In the genomic region with DNA sequence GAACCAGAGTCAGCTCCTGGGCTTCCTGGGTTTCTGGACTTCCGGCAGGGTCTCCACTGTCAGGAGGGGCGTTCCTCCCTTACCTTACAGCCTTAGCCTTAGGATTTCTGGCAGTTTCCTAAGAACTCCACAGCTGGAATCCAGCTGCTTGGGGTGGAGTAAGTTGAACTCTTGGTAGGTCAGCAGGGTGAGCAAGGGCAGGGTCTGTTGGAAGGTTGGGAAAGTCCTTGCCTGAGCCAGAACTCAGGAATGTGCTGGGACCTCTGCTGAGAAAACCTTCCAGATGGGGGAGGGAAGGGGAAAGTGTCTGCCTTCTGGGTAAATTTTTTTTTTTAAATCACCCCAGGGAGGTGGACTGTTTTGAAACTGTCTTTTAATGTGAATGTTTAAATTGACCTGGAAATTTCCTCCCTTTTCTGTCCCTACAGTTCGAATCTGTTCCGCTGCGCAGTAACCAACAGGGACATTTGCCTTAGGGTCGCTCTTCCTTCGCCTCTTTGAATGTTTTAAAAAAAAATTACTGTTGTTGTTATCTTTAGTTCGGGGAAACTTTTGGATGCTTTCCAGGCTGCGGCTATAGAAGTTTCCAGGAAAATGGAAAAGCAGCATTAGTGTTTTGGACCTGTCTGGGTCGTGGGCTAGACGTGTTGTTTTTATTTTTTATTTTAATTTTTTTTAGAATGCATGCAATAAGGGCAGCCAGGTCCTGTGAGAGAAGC, we compare ENCODE assay signal across 9 mouse cellular contexts. TPM values are rescaled to one million over a fixed set of nuclear protein-coding genes. Genes with fewer than 3 reads are reported as not detected.
DNase-seq lines count a peak whose midpoint lies in the region; ATAC-seq lines count a peak whose summit lies in the region.
"Had no signal": no experiment of that assay in that cellular context is flagged by ENCODE, and none has a peak within 500 bp of the region (broad histone marks: within the 10 kb centered on the region; RNA-seq: fewer than 3 reads in every experiment).

No protein-coding gene starts in this region.

- H3K9ac ChIP-seq in forebrain, embryonic 12.5 days: no peak overlapping the region
- H3K9ac ChIP-seq in forebrain, embryonic 13.5 days: no peak overlapping the region
- no peak overlapping the region for H3K9ac ChIP-seq in embryonic facial prominence, embryonic 15.5 days
- H3K9ac ChIP-seq in hindbrain, embryonic 14.5 days: no peak overlapping the region

- H3K4me3 ChIP-seq in forebrain, embryonic 12.5 days (replicated peaks): no peak overlapping the region
- no peak overlapping the region for H3K4me3 ChIP-seq in forebrain, embryonic 13.5 days
- H3K4me3 ChIP-seq in embryonic facial prominence, embryonic 15.5 days (replicated peaks): no peak overlapping the region
- H3K4me3 ChIP-seq in hindbrain, embryonic 14.5 days (replicated peaks; ENCODE audit: low read length): no peak overlapping the region

- H3K4me2 ChIP-seq in forebrain, embryonic 12.5 days: no peak overlapping the region
- no peak overlapping the region for H3K4me2 ChIP-seq in forebrain, embryonic 13.5 days
- H3K4me2 ChIP-seq in embryonic facial prominence, embryonic 15.5 days (replicated peaks): 0 out of 2 replicates have a peak overlapping the region, but pooled peaks have one; percentile 1
- no peak overlapping the region for H3K4me2 ChIP-seq in hindbrain, embryonic 14.5 days (replicated peaks)

- no peaks in the 10 kb centered on the region for H3K27me3 ChIP-seq in forebrain, embryonic 12.5 days
- no peaks in the 10 kb centered on the region for H3K27me3 ChIP-seq in forebrain, embryonic 13.5 days
- no peaks in the 10 kb centered on the region for H3K27me3 ChIP-seq in embryonic facial prominence, embryonic 15.5 days
- no peaks in the 10 kb centered on the region for H3K27me3 ChIP-seq in hindbrain, embryonic 14.5 days (ENCODE audit: control insufficient read depth, insufficient read depth, low read length)

- no peak for DNase-seq in hindbrain, embryonic 14.5 days (ENCODE audit: low spot score)
- DNase-seq in lung, postnatal 10 days: peak; percentile 77
- DNase-seq in natural killer cell, adult 2 months (ENCODE audit: low spot score in 2 of 2): no peak
- DNase-seq in ovary, postnatal 10 days (ENCODE audit: low spot score): no peak
- DNase-seq in spleen, postnatal 36 days (ENCODE audit: low spot score in 2 of 2): no peak

- 76% methylated on average over 11 of the region's 11 CpGs for WGBS in forebrain, embryonic 12.5 days
- 70% methylated on average over 11 of the region's 11 CpGs for WGBS in forebrain, embryonic 13.5 days
- 15% methylated on average over 11 of the region's 11 CpGs for WGBS in embryonic facial prominence, embryonic 15.5 days
- 71% methylated on average over 11 of the region's 11 CpGs for WGBS in hindbrain, embryonic 14.5 days

- H3K27ac ChIP-seq in forebrain, embryonic 12.5 days: peak overlapping the region; percentile 9; the same call in 1 of the 2 replicates
- H3K27ac ChIP-seq in forebrain, embryonic 13.5 days: no peak overlapping the region
- peak overlapping the region; percentile 73 for H3K27ac ChIP-seq in embryonic facial prominence, embryonic 15.5 days (replicated peaks)
- H3K27ac ChIP-seq in hindbrain, embryonic 14.5 days: peak overlapping the region; percentile 48; the same call in 1 of the 2 replicates

- ATAC-seq in forebrain, embryonic 12.5 days (ENCODE audit: low FRiP score): no peak
- no peak for ATAC-seq in forebrain, embryonic 13.5 days
- ATAC-seq in embryonic facial prominence, embryonic 15.5 days (ENCODE audit: insufficient number of reproducible peaks, low FRiP score, low TSS enrichment, low read depth): no peak
- ATAC-seq in hindbrain, embryonic 14.5 days (ENCODE audit: low FRiP score): no peak

- no peaks in the 10 kb centered on the region for H3K9me3 ChIP-seq in forebrain, embryonic 12.5 days
- H3K9me3 ChIP-seq in forebrain, embryonic 13.5 days (replicated peaks): no peaks in the 10 kb centered on the region
- H3K9me3 ChIP-seq in embryonic facial prominence, embryonic 15.5 days (replicated peaks): no peaks in the 10 kb centered on the region
- H3K9me3 ChIP-seq in hindbrain, embryonic 14.5 days (ENCODE audit: control insufficient read depth, low read length): no peaks in the 10 kb centered on the region
- H3K9me3 ChIP-seq: G1E had no signal

- H3K4me1 ChIP-seq in forebrain, embryonic 12.5 days: peaks cover 56% of the 10 kb centered on the region
- peaks cover 70% of the 10 kb centered on the region for H3K4me1 ChIP-seq in forebrain, embryonic 13.5 days
- peaks cover 65% of the 10 kb centered on the region for H3K4me1 ChIP-seq in embryonic facial prominence, embryonic 15.5 days
- peaks cover 54% of the 10 kb centered on the region for H3K4me1 ChIP-seq in hindbrain, embryonic 14.5 days (replicated peaks; ENCODE audit: control insufficient read depth, insufficient read depth, low read length)

- no peaks in the 10 kb centered on the region for H3K36me3 ChIP-seq in forebrain, embryonic 12.5 days (replicated peaks)
- no peaks in the 10 kb centered on the region for H3K36me3 ChIP-seq in forebrain, embryonic 13.5 days (ENCODE audit: poor library complexity, severe bottlenecking)
- no peaks in the 10 kb centered on the region for H3K36me3 ChIP-seq in embryonic facial prominence, embryonic 15.5 days
- no peaks in the 10 kb centered on the region for H3K36me3 ChIP-seq in hindbrain, embryonic 14.5 days (replicated peaks; ENCODE audit: control insufficient read depth, insufficient read depth)
- H3K36me3 ChIP-seq: G1E had no signal

RNA-seq across cellular contexts. Expression of a gene that starts 15.0 kb away (rescaled TPM):
- 74.8 and 81.9 TPM in 2 replicates for polyA plus RNA-seq in forebrain, embryonic 12.5 days (2016; fragmentation: Nextera tagmentation; extraction: Ambion mirVana)
- polyA plus RNA-seq in forebrain, embryonic 13.5 days (2015; fragmentation: Nextera tagmentation; extraction: Ambion mirVana): 54.2 and 54.8 TPM in 2 replicates
- 45.2 and 50.6 TPM in 2 replicates for polyA plus RNA-seq in embryonic facial prominence, embryonic 15.5 days (2015; fragmentation: Nextera tagmentation; extraction: Ambion mirVana)
- polyA plus RNA-seq in hindbrain, embryonic 14.5 days (2014; fragmentation: Nextera tagmentation; extraction: Ambion mirVana): 64.5 and 65.5 TPM in 2 replicates

RNA-seq across cellular contexts. Expression of a gene that starts 47.2 kb away (rescaled TPM):
- polyA plus RNA-seq in forebrain, embryonic 12.5 days (2016; fragmentation: Nextera tagmentation; extraction: Ambion mirVana): 49.5 and 51.4 TPM in 2 replicates
- polyA plus RNA-seq in forebrain, embryonic 13.5 days (2015; fragmentation: Nextera tagmentation; extraction: Ambion mirVana): 46.1 and 53.1 TPM in 2 replicates
- polyA plus RNA-seq in embryonic facial prominence, embryonic 15.5 days (2015; fragmentation: Nextera tagmentation; extraction: Ambion mirVana): 20.3 and 23.2 TPM in 2 replicates
- 46.8 and 52.1 TPM in 2 replicates for polyA plus RNA-seq in hindbrain, embryonic 14.5 days (2014; fragmentation: Nextera tagmentation; extraction: Ambion mirVana)
